In genomic region chr5:122268858-122269604, GRCm38 (mm10) we compare ENCODE assay signal across 18 mouse cellular contexts. TPM values are rescaled to one million over a fixed set of nuclear protein-coding genes. Genes with fewer than 3 reads are reported as not detected.
DNase-seq lines count a peak whose midpoint lies in the region; ATAC-seq and TF ChIP-seq lines count a peak whose summit lies in the region.
"Had no signal": no experiment of that assay in that cellular context is flagged by ENCODE, and none has a peak within 500 bp of the region (broad histone marks: within the 10 kb centered on the region; RNA-seq: fewer than 3 reads in every experiment).

No protein-coding gene starts in this region.

- H3K9me3 ChIP-seq in liver, postnatal 0 days (ENCODE audit: low read length): no peaks in the 10 kb centered on the region
- no peaks in the 10 kb centered on the region for H3K9me3 ChIP-seq in liver, embryonic 12.5 days (replicated peaks)
- H3K9me3 ChIP-seq in intestine, embryonic 16.5 days (ENCODE audit: control insufficient read depth, low read length): no peaks in the 10 kb centered on the region
- H3K9me3 ChIP-seq in stomach, postnatal 0 days (ENCODE audit: control insufficient read depth, low read length): no peaks in the 10 kb centered on the region
- H3K9me3 ChIP-seq: forebrain, embryonic 13.5 days; G1E; hindbrain, embryonic 13.5 days; limb, embryonic 12.5 days; midbrain, embryonic 13.5 days had no signal

- WGBS in liver, postnatal 0 days (ENCODE audit: insufficient replicate concordance): 47% methylated on average over 12 of the region's 12 CpGs
- WGBS in liver, embryonic 12.5 days (ENCODE audit: insufficient replicate concordance): 62% methylated on average over 12 of the region's 12 CpGs
- WGBS in intestine, embryonic 16.5 days: 45% methylated on average over 12 of the region's 12 CpGs
- 39% methylated on average over 12 of the region's 12 CpGs for WGBS in stomach, postnatal 0 days

- no peak for TF ChIP-seq EP300 in liver, postnatal 0 days (IDR thresholded peaks at IDR 0.05; ENCODE audit: low read depth)
- peak; percentile 17 for TF ChIP-seq EP300 in stomach, postnatal 0 days (optimal IDR thresholded peaks at IDR 0.05)

- no peak overlapping the region for H3K4me2 ChIP-seq in liver, postnatal 0 days (ENCODE audit: low read depth, low read length)
- no peak overlapping the region for H3K4me2 ChIP-seq in liver, embryonic 12.5 days
- H3K4me2 ChIP-seq in intestine, embryonic 16.5 days (ENCODE audit: low read depth, low read length): no peak overlapping the region
- H3K4me2 ChIP-seq in stomach, postnatal 0 days (replicated peaks; ENCODE audit: low read depth): no peak overlapping the region
- H3K4me2 ChIP-seq: forebrain, embryonic 13.5 days; hindbrain, embryonic 13.5 days; limb, embryonic 12.5 days; lung, embryonic 14.5 days; midbrain, embryonic 13.5 days had no signal

- no peak for TF ChIP-seq CTCF in liver, postnatal 0 days (IDR thresholded peaks at IDR 0.05; ENCODE audit: low read depth)
- no peak for TF ChIP-seq CTCF in stomach, postnatal 0 days (IDR thresholded peaks at IDR 0.05; ENCODE audit: low read depth)

- H3K4me1 ChIP-seq in liver, postnatal 0 days (ENCODE audit: insufficient read depth): peaks cover 9% of the 10 kb centered on the region
- peaks cover 6% of the 10 kb centered on the region for H3K4me1 ChIP-seq in liver, embryonic 12.5 days
- H3K4me1 ChIP-seq in intestine, embryonic 16.5 days (ENCODE audit: control insufficient read depth, insufficient read depth, low read length): peaks cover 10% of the 10 kb centered on the region; the same call in 1 of the 2 replicates
- no peaks in the 10 kb centered on the region for H3K4me1 ChIP-seq in stomach, postnatal 0 days (replicated peaks; ENCODE audit: control insufficient read depth, insufficient read depth)
- H3K4me1 ChIP-seq: forebrain, embryonic 13.5 days; hindbrain, embryonic 13.5 days; limb, embryonic 12.5 days; midbrain, embryonic 13.5 days had no signal

- H3K4me3 ChIP-seq in liver, postnatal 0 days (ENCODE audit: low read depth, low read length): no peak overlapping the region
- no peak overlapping the region for H3K4me3 ChIP-seq in liver, embryonic 12.5 days
- H3K4me3 ChIP-seq in intestine, embryonic 16.5 days (ENCODE audit: low read length): no peak overlapping the region
- H3K4me3 ChIP-seq in stomach, postnatal 0 days (ENCODE audit: low read depth, low read length): no peak overlapping the region
- H3K4me3 ChIP-seq: forebrain, embryonic 13.5 days; hindbrain, embryonic 13.5 days; limb, embryonic 12.5 days; midbrain, embryonic 13.5 days had no signal

- peak overlapping the region; percentile 62 for H3K27ac ChIP-seq in liver, postnatal 0 days (ENCODE audit: low read depth)
- no peak overlapping the region for H3K27ac ChIP-seq in liver, embryonic 12.5 days
- H3K27ac ChIP-seq in intestine, embryonic 16.5 days (ENCODE audit: low read length): peak overlapping the region; percentile 57
- H3K27ac ChIP-seq in stomach, postnatal 0 days (replicated peaks): peak overlapping the region; percentile 35
- H3K27ac ChIP-seq: forebrain, embryonic 13.5 days; hindbrain, embryonic 13.5 days; limb, embryonic 12.5 days; midbrain, embryonic 13.5 days had no signal

- H3K27me3 ChIP-seq in liver, postnatal 0 days (ENCODE audit: insufficient read depth, low read length): no peaks in the 10 kb centered on the region
- H3K27me3 ChIP-seq in liver, embryonic 12.5 days (replicated peaks): no peaks in the 10 kb centered on the region
- H3K27me3 ChIP-seq in intestine, embryonic 16.5 days (replicated peaks; ENCODE audit: control insufficient read depth, insufficient read depth, low read length): no peaks in the 10 kb centered on the region
- no peaks in the 10 kb centered on the region for H3K27me3 ChIP-seq in stomach, postnatal 0 days (ENCODE audit: control insufficient read depth, insufficient read depth, low read length)
- H3K27me3 ChIP-seq: forebrain, embryonic 13.5 days; hindbrain, embryonic 13.5 days; limb, embryonic 12.5 days; midbrain, embryonic 13.5 days had no signal

- ATAC-seq in liver, postnatal 0 days: no peak
- no peak for ATAC-seq in liver, embryonic 12.5 days
- peak; percentile 72 for ATAC-seq in intestine, embryonic 16.5 days
- peak; percentile 55 for ATAC-seq in stomach, postnatal 0 days (ENCODE audit: low FRiP score, low TSS enrichment)
- no peak for ATAC-seq in erythroid progenitor cell, adult 5-6 weeks (replicated peaks; ENCODE audit: low FRiP score, poor library complexity, severe bottlenecking)
- ATAC-seq: forebrain, embryonic 13.5 days; midbrain, embryonic 13.5 days had no signal

- no peak overlapping the region for H3K9ac ChIP-seq in liver, postnatal 0 days (replicated peaks)
- no peak overlapping the region for H3K9ac ChIP-seq in liver, embryonic 12.5 days
- H3K9ac ChIP-seq in intestine, embryonic 16.5 days (ENCODE audit: low read depth, low read length): no peak overlapping the region
- H3K9ac ChIP-seq in stomach, postnatal 0 days (ENCODE audit: low read length): no peak overlapping the region
- H3K9ac ChIP-seq: forebrain, embryonic 13.5 days; hindbrain, embryonic 13.5 days; limb, embryonic 12.5 days; lung, embryonic 14.5 days; midbrain, embryonic 13.5 days had no signal

- H3K36me3 ChIP-seq in liver, postnatal 0 days (replicated peaks; ENCODE audit: insufficient read depth, low read length): no peaks in the 10 kb centered on the region
- no peaks in the 10 kb centered on the region for H3K36me3 ChIP-seq in liver, embryonic 12.5 days
- H3K36me3 ChIP-seq in intestine, embryonic 16.5 days (ENCODE audit: control insufficient read depth, insufficient read depth, low read length): no peaks in the 10 kb centered on the region
- no peaks in the 10 kb centered on the region for H3K36me3 ChIP-seq in stomach, postnatal 0 days (ENCODE audit: control insufficient read depth, insufficient read depth, low read length)
- H3K36me3 ChIP-seq: G1E; hindbrain, embryonic 13.5 days; limb, embryonic 12.5 days; midbrain, embryonic 13.5 days had no signal

- no peak for DNase-seq in liver, postnatal 0 days
- peak; percentile 54 to 59 for DNase-seq in lung, postnatal 4 days
- DNase-seq in stomach, postnatal 0 days (ENCODE audit: low spot score): peak; percentile 41
- DNase-seq in heart, adult 18-20 months: no peak
- DNase-seq in thymus, postnatal 36 days: no peak
- DNase-seq: adrenal gland, adult 8-10 months; cerebellum, adult 18-20 months; heart, postnatal 10 days; lung, embryonic 14.5 days; thymus, adult 2 months had no signal

RNA-seq across cellular contexts. Expression of gene Tctn1, which starts 4.8 kb away (rescaled TPM):
- 1.1 and 1.2 TPM in 2 replicates for polyA plus RNA-seq in liver, postnatal 0 days (2015; fragmentation: Nextera tagmentation; extraction: Ambion mirVana)
- 1.2 and 1.7 TPM in 2 replicates for polyA plus RNA-seq in liver, embryonic 12.5 days (2016; fragmentation: Nextera tagmentation; extraction: Ambion mirVana)
- polyA plus RNA-seq in intestine, embryonic 16.5 days (2015; fragmentation: Nextera tagmentation; extraction: Ambion mirVana): 3.2 and 3.5 TPM in 2 replicates
- polyA plus RNA-seq in stomach, postnatal 0 days (2015; fragmentation: Nextera tagmentation; extraction: Ambion mirVana): 2.3 TPM in 2 replicates
- 1 to 10 TPM; 2.8 to 4.9 TPM for total RNA-seq in heart, adult 18-20 months (2021)
- total RNA-seq in erythroid progenitor cell, adult 5-6 weeks (2015; ENCODE audit: low replicate concordance): 16.2 and 19.7 TPM in 2 replicates
- total RNA-seq in erythroid progenitor cell, adult 5-6 weeks (2017; ENCODE audit: low replicate concordance): 8.7 and 39.3 TPM in 2 replicates

RNA-seq across cellular contexts. Expression of gene Pptc7, which starts 15.1 kb away (rescaled TPM):
- 4.4 and 5.6 TPM in 2 replicates for polyA plus RNA-seq in liver, postnatal 0 days (2015; fragmentation: Nextera tagmentation; extraction: Ambion mirVana)
- polyA plus RNA-seq in liver, embryonic 12.5 days (2016; fragmentation: Nextera tagmentation; extraction: Ambion mirVana): 6.1 and 6.8 TPM in 2 replicates
- 6.8 and 9.9 TPM in 2 replicates for polyA plus RNA-seq in intestine, embryonic 16.5 days (2015; fragmentation: Nextera tagmentation; extraction: Ambion mirVana)
- polyA plus RNA-seq in stomach, postnatal 0 days (2015; fragmentation: Nextera tagmentation; extraction: Ambion mirVana): 7.8 and 8.2 TPM in 2 replicates
- 100 to 1,000 TPM; 112 to 135 TPM for total RNA-seq in heart, adult 18-20 months (2021)
- 0.72 and 2.5 TPM in 2 replicates for total RNA-seq in erythroid progenitor cell, adult 5-6 weeks (2015; ENCODE audit: low replicate concordance)
- total RNA-seq in erythroid progenitor cell, adult 5-6 weeks (2017; ENCODE audit: low replicate concordance): 5.8 and 6.2 TPM in 2 replicates

Comparison
In these comparisons a context has a peak if more than half of its experiments do, and no peak if none do; other contexts are left out.
1. ATAC-seq: peak in intestine, embryonic 16.5 days (single experiment) and stomach, postnatal 0 days (single experiment); none in liver, postnatal 0 days (single experiment), liver, embryonic 12.5 days (single experiment) and erythroid progenitor cell, adult 5-6 weeks (single experiment).
2. DNase-seq: peak in lung, postnatal 4 days (2 of 2) and stomach, postnatal 0 days (single experiment); none in liver, postnatal 0 days (single experiment), heart, adult 18-20 months (0 of 2) and thymus, postnatal 36 days (0 of 2).